Mouse (Mus musculus) stomach, postnatal 0 days (tissue): ENCODE data around the gene Acvrl1.

Experiments used
- CTCF ChIP-seq: IDR thresholded peaks from 2 replicates; pipeline ENCODE4 v1.5.1; 2016; ENCODE audit warnings: antibody characterized with exemption, low read depth, mild to moderate bottlenecking, moderate library complexity
- EP300 ChIP-seq: optimal IDR thresholded peaks from 2 replicates; pipeline ENCODE3; 2016; ENCODE audit warnings: antibody characterized with exemption

- TF ChIP-seq CTCF (peak; percentile 63), EP300 (no peak)
These were observed 49.6 kb upstream of the Acvrl1 start for GRCm38 (mm10) chr15:101078731-101079156.
